Mouse (Mus musculus) spleen, adult 2 months (tissue): ENCODE measurements at regions not wholly inside any gene's neighbourhood (a gene's known extent, or its start where the extent isn't known, plus 50 kb on each side); places are given as distances from the start of the nearest gene placed in this dataset.
"Not testable (repeated sequence)": the region's sequence is repeated elsewhere in the genome, so short reads cannot be mapped to it uniquely, and the experiment has no call there.

Experiments
- DNase-seq, 2 experiments: peaks; one replicate each; pipeline versions ENCODE4 v3.0.0 to v3.0.0-alpha.2; 2012 to 2021; ENCODE audit warnings: low spot score in 2 of 2, low read depth in 1 of 2
- H3K27ac ChIP-seq: fragments of 200-500 bp; 2 replicates; pipeline ENCODE4 v1.5.1; 2012; ENCODE audit warnings: low read length, inconsistent platforms; ENCODE audit not compliant: insufficient read depth
- H3K27me3 ChIP-seq: fragments of 200-500 bp; 2 replicates; pipeline ENCODE4 v1.6.1; 2012; ENCODE audit warnings: mild to moderate bottlenecking, moderate library complexity, low read length, inconsistent platforms; ENCODE audit not compliant: control insufficient read depth, insufficient read depth
- H3K36me3 ChIP-seq: fragments of 200-500 bp; 2 replicates; pipeline ENCODE4 v1.6.1; 2012; ENCODE audit warnings: mild to moderate bottlenecking, low read length, inconsistent platforms; ENCODE audit not compliant: control insufficient read depth, insufficient read depth
- H3K4me1 ChIP-seq: fragments of 200-500 bp; 2 replicates; pipeline ENCODE4 v1.6.1; 2011; ENCODE audit warnings: inconsistent platforms; ENCODE audit not compliant: control insufficient read depth, insufficient read depth, insufficient read length
- H3K4me3 ChIP-seq: fragments of 200-500 bp; 2 replicates; pipeline ENCODE4 v1.5.1; 2011; ENCODE audit warnings: mild to moderate bottlenecking, inconsistent platforms; ENCODE audit not compliant: insufficient read depth, insufficient read length; ENCODE audit errors: extremely low read depth
- CTCF ChIP-seq: fragments of 200-500 bp; IDR thresholded peaks from 2 replicates; pipeline ENCODE4 v1.5.1; 2011; ENCODE audit warnings: mild to moderate bottlenecking, inconsistent platforms; ENCODE audit not compliant: insufficient read depth, insufficient read length, insufficient replicate concordance; ENCODE audit errors: extremely low read depth
- POLR2A ChIP-seq: fragments of 200-500 bp; IDR thresholded peaks from 2 replicates; pipeline ENCODE4 v1.6.1; 2011; ENCODE audit warnings: low read depth, low read length, inconsistent platforms
- WGBS: fragments of 180-500 bp; shearing (Covaris S2); methylation state at CpG from one replicate; pipeline ENCODE4 v1.1.7; 2018; 5-methylcytosine and 5-hydroxymethylcytosine counted together

- no peak for TF ChIP-seq CTCF
- TF ChIP-seq POLR2A, result no peak
- Histone ChIP-seq H3K4me1 (no peaks in the 10 kb centered on the region; the same call in 1 of the 2 replicates), H3K27ac (no peak overlapping the region), H3K36me3 (no peaks in the 10 kb centered on the region), H3K4me3 (no peak overlapping the region), H3K27me3 (no peaks in the 10 kb centered on the region)
- DNase-seq, result no peak
- WGBS, result 39% methylated on average over 2 of the region's 2 CpGs
These were observed 435.7 kb downstream of the Rpia start for GRCm38 (mm10) chr6:70356303-70356702.

DNA sequence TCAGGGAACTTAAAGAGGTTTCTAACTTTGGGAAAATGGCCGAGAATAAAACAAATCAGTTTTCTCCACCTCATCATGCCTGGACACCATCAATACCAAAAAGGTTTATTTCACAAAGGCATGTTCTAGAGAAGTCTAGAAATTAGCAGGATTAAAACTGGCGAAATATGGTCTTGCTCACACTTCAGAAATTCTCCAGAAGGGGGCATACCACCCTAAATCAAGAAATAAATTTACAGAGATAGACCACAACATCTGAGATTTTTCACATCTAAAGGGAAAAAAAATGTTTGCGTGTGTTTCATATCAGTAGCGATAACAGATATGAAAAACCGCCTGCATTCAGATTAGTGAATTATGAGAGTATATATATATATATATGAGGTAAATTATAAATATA is 449.9 kb downstream of the Rpia start:
- H3K36me3 ChIP-seq, result no peaks in the 10 kb centered on the region
- no peak overlapping the region for H3K27ac ChIP-seq
- no peaks in the 10 kb centered on the region for H3K4me1 ChIP-seq
- TF ChIP-seq CTCF (no peak), POLR2A (no peak)
- no peak for DNase-seq
- no peaks in the 10 kb centered on the region for H3K27me3 ChIP-seq
- no peak overlapping the region for H3K4me3 ChIP-seq
- WGBS, result 77% methylated on average over 5 of the region's 5 CpGs

GRCm38 (mm10) chr6:70340691-70341090 is 451.3 kb downstream of the Rpia start:
- WGBS, result 82% methylated on average over 2 of the region's 2 CpGs
- not testable (repeated sequence) for H3K4me1 ChIP-seq, H3K27ac ChIP-seq, DNase-seq, H3K27me3 ChIP-seq, H3K4me3 ChIP-seq, H3K36me3 ChIP-seq

DNA sequence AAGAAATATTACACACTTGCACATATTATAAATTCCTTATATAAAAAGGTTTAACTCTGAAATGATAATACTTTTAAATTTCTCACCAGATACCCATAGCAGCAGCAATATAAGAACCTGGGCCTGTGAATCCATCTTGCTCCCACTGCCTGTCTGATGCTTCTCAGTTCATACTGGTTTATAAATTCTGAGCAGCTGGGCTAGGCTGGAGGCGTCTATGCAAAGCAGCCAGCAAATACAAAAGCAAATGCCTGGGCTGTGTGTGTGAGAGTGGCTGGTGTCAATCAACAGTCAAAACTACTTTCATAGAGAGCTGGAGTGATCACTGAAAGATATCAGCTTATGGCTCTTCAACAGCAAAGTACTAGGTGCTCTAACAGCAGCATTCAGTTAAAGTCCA is 476.7 kb downstream of the Rpia start:
- Histone ChIP-seq H3K27ac (no peak overlapping the region), H3K4me1 (no peaks in the 10 kb centered on the region), H3K36me3 (no peaks in the 10 kb centered on the region), H3K4me3 (no peak overlapping the region), H3K27me3 (no peaks in the 10 kb centered on the region)
- no peak for TF ChIP-seq CTCF
- no peak for TF ChIP-seq POLR2A
- no peak for DNase-seq
- WGBS, result 60% methylated on average over 1 of the region's 1 CpGs

DNA sequence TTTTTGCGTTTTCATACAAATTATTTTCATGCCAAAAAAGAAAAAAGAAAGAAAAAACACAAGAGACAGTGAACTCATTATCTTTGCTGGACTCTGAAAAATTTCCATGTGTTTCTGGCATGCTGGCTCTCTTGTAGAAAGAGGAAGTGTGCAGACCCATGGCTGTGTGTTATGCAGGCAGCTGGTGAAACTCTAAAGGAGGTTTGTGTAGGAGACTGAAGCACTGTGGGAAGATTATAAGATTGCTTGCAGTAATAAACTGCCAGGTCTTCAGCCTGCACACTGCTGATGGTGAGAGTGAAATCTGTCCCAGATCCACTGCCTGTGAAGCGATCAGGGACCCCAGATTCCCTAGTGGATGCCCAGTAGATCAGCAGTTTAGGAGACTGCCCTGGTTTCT is 477.4 kb downstream of the Rpia start:
- not testable (repeated sequence) for H3K4me1 ChIP-seq, H3K27ac ChIP-seq, H3K4me3 ChIP-seq, H3K27me3 ChIP-seq, H3K36me3 ChIP-seq
- DNase-seq, result peak; percentile 1 to 6
- WGBS, result 31% methylated on average over 2 of the region's 2 CpGs

DNA sequence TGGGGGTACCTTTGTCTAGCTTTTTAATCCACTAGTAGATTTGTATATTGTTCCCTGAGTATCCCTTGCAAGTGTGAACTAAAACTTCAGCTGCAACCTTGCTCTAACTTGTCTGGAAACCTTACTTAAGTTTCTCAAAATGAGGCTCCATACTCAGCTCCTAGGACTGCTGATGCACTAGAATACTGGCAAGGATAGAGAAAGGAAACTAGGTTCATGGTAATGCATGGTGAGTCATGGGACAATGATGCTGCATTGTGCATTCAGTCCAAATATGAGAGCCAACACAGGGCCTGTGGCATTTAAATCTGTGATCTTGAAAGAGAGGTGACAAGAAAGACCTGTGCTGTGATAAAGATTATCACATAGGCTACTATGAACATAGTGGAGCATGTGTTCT is 490.9 kb downstream of the Rpia start:
- not testable (repeated sequence) for H3K4me3 ChIP-seq, H3K27me3 ChIP-seq, H3K36me3 ChIP-seq, H3K4me1 ChIP-seq, DNase-seq, H3K27ac ChIP-seq

DNA sequence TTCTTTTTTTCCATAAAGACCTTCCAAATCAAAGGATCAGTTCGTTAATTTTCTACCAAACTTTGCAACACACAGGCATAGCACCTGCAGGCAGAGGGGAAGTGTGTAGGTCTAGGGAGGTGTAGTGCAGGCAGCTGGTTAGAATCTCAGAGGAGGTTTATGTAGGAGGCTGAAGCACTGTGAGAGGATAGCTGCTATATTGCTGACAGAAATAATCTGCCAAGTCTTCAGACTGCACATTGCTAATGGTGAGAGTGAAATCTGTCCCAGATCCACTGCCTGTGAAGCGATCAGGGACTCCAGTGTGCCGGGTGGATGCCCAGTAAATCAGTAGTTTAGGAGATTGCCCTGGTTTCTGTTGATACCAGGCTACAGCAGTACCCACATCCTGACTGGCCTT is 531.8 kb downstream of the Rpia start:
- H3K27ac ChIP-seq, H3K4me1 ChIP-seq, DNase-seq, H3K27me3 ChIP-seq, H3K36me3 ChIP-seq, H3K4me3 ChIP-seq: not testable (repeated sequence)
- WGBS, result 74% methylated on average over 3 of the region's 3 CpGs

DNA sequence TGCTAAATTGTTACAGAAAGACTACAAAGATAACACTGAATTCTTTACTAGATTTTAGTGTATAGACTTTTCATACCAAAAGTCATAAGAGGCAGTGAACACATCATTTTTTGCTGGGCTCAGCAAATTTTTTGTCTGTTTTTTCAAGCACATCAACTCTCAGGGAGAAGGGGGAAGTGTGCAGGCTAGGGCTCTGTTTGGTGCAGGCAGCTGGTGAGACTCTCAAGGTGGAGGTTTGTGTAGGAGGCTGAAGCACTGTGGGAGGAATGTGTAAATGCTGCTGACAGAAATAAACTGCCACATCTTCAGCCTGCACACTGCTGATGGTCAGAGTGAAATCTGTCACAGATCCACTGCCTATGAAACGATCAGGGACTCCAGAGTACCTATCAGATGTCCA is 551.9 kb downstream of the Rpia start:
- H3K4me1 ChIP-seq, DNase-seq, H3K4me3 ChIP-seq, H3K27ac ChIP-seq, H3K36me3 ChIP-seq, H3K27me3 ChIP-seq: not testable (repeated sequence)
- no CpG with 5 or more reads among the region's 1 CpGs for WGBS
